Mouse (Mus musculus) neural tube, embryonic 10.5 days (tissue): ENCODE measurements at regions not wholly inside any gene's neighbourhood (a gene's known extent, or its start where the extent isn't known, plus 50 kb on each side); places are given as distances from the start of the nearest gene placed in this dataset.

ENCODE experiments used
- DNase-seq: peaks from one replicate; pipeline ENCODE4 v3.0.0-alpha.2; 2017; ENCODE audit warnings: low spot score; ENCODE audit errors: extremely low spot score

DNA sequence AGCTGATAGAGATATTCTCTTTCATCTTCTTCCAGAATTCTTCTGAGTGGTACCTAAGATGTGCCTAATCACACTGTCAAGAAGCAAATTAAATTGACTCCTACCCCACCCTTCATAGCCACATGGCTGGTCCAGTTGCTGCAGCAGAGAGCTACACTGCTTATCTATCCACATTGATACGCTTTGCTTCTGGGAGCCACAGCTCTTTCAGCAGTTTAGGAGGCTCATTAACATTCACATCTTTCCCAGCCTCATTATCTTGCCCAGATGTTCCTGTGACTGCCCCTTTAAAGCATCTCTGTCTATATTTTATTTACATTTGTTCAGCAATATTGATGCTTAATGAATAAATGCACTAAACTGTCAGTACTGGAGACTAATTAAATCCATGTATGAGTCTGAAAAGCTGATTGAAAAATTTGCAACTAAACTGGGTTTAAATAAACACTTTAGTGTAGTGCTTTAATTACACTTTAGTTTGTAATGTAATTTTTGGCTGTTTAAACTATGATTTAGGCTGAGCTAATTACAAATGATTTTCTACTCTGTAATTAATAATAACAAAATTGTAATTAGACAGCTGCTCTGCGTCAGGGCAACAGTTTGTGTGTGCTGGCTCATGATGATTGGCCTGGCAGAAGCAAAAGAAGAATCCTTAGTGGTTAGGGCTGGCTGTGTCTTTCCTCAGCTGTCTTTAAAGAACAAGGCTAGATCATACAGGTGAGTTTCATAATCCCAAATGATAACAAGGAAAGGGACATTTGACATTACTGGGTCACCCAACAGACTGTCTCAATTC lies 632.5 kb upstream of the Tle4 start:
- no peak for DNase-seq

DNA sequence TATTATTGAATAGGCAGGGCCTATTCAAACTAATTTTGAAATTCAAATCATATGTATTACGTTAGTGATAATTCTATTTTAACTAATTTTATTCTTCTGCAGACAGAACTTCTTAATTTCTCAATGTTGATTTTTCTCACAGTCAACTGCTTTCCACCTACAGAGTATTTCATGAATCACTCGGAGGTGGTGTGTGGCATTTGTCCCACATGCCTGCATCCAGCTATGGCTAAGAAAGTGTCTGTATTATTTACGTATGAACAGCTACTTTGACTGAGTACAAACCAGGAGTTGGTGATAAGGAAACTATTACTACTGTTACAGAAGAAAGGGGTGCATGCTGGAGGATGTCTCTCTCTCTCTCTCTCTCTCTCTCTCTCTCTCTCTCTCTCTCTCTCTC lies 619.5 kb upstream of the Tle4 start:
- no peak for DNase-seq

DNA sequence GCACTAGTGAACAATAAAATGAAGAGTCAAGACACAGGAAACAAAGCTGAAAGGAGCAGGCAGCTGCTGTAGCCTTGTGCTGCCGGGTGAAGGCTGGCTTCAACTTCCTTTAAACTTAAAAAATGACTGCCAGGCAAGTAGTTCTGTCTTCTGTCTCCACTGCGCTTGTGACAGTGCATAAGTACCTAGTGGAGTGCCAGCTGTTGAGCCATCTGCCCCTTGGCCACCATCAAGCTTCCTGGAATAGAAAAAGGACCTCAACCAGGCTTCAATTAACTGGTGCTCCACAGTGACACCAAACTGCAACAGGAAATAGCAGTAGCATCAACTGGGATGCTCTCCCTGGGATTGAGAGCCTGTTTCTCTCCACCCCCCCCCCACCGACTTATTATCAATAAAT lies 616.8 kb upstream of the Tle4 start:
- DNase-seq = no peak

DNA sequence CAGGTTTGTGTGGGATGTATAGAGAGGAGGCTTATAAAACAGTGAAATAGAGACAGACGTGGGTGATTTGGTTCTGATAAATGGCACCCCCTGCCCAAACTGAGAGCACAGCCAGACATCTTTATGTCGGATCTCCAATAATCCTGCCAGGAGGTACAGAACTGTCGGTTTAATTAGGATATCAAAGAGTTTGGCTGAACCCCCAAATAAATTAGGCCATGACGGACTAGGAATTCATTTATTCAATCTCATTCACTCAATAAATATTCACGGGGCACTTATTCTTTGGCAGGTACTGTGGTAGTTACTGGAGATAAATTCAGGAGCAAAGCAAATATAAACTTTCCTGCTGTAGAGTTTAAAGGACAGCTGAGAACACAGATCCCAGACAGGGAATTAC lies 615.0 kb upstream of the Tle4 start:
- DNase-seq = no peak

DNA sequence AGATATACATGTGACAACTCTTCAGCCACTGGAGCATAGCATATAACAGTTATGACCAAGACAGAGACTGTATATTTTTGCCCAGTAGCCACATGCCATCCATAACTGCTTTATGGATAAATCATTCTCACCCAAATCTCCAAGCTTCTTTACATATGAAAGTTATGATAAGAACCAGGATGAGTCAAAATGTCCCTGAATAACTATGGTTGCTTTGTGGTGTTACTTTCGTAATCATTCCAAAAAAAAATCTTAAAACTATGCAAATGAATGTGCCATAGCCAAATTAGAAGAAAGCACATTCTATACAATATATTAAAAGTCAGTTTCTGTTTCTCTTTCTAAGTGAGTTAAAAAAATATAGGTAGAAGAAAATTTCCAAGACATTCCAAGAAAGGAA lies 605.2 kb upstream of the Tle4 start:
- no peak for DNase-seq

DNA sequence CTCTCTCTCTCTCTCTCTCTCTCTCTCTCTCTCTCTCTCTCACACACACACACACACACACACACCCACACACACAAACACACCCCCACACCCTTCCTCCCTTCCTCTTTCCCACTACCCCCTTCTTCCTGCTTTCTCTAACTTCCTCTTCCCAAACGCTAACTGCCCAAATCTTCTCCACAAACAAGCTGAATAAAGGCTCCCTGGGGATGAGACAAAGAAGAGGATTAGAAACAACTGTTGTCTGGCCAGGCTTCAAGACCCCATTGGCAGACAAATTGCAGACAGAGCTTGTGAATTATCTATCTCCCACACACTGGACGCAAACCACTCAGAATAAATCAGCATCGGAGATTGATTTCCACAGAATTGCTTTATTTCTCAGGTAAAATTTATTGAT lies 603.4 kb upstream of the Tle4 start:
- DNase-seq = no peak

DNA sequence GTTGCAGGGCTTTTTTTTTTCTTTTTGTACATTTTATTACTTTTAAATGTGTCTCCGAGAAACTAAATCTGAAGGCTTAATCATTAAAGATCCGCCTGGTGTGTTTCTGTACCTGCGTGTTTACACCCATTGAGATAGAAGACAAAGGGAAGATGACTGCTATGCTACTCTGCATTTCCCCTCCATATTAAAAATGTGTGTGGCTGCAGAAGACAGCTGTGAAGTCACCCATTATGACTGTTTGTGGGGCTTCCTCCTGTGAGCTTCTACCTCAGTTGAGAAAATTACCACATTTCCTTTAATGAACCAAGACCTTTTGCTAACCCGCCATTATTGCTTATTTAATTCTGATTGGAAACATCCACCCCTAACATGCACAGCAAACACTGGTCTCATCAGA lies 602.9 kb upstream of the Tle4 start:
- no peak for DNase-seq

DNA sequence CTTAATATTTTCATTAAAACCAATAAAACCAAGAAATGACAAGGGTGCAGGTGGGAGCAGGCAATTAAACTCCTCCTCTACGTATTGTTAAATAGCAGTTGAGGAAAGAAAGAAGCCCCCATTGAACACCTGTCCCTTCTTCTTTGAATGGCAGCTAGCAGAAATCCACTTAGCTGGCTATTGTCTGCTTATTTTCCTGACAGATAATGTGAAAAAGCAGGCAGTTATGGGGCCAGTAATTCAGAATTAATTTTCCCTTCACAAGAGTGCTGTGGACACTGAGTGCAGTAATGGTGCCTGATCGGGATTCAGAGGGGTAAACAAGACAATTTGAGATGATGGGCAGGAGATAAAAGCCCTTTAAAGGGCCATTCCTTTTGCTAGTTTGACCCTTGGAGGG lies 602.5 kb upstream of the Tle4 start:
- DNase-seq = no peak

DNA sequence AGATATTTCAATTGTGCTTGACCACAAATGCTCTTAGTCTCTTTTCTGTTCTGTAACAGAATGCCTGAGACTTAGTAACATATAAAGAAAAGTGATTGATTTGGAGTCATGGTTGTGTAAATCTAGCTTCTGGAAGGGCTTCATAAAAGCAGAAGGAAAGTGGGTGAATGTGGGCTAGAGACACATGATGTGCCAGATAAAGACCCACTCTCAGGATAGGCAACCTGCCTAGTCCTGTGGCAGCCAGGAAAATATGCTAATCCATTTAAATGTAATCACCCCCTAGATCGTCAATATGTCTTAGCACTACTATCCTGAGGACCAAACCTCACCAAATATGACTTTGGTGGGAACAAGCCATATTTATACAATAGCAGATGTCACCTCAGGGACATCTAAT lies 601.8 kb upstream of the Tle4 start:
- no peak for DNase-seq

DNA sequence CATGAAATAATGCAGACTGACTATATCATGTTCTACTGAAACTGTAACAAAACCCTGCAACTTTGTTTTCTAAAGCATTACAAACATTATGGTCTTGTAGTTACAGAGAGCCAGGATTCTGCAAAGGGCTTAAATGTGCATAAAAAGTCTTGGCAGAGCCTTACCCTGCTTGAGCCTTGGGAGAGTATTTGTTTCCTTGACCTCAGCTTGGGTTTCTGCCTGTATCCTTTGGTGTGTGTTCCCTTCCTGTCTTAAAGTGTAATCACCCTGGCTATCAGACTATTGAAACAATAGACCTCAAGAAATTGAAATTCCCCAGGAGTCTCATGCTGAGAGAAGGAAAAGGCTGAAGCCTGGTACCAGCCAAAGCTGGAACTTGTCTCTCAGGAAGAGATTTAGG lies 577.4 kb upstream of the Tle4 start:
- DNase-seq = no peak

DNA sequence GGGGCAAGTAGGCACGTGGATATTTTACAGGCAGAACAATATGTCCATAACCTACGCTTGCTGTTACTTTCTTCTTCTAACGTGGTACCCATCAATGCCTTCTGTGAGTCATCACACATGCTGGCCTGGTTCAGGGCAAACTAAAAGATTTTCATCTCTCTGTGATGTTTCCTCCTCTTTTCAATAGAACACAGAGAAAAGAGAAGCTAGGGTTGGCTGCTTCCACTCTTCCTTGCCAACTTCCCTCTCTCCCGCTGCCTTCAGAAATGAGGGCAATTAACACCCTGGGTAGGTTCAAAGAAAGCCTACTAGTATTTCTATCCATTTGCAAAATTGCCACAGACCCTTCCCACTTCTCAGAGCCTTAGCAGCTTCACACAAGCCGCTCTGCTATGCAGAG lies 575.5 kb upstream of the Tle4 start:
- no peak for DNase-seq

DNA sequence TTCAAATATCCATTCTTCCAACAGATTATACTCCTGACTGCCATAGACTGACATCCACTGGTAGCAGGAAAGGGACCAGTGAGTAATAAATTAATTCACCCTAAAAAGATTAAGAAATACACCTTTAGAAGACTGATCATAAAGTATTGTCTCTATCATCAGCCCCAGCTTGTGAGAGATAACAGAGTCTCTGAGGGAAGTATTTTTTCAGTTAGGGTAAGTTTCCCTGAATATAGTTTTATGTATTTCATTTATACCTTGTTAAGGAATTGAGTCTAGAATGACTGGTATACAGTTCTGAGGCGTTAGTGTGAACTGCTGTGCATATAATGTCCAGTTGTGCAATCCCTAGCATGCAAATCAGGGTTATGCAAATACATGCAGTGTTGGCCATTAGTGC lies 569.3 kb upstream of the Tle4 start:
- no peak for DNase-seq

DNA sequence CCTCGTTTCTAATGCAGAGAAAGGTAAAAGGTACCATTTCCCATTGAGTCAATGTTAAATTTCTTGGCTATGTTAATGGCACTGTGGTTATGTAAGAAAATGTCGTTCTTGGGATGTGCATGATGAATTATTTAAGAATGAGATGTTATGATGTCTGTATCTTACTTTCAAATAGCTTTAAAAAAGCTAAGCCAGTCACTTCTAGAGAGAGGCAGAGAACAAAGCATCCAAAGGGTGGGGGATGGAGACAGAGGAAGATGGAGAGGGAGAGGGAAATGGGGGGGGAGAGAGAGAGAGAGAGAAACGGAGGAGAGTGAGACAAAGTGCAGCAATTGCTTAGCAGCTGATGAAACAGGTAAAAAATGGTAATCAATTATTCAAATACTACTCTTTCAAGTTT lies 562.8 kb upstream of the Tle4 start:
- DNase-seq = no peak

DNA sequence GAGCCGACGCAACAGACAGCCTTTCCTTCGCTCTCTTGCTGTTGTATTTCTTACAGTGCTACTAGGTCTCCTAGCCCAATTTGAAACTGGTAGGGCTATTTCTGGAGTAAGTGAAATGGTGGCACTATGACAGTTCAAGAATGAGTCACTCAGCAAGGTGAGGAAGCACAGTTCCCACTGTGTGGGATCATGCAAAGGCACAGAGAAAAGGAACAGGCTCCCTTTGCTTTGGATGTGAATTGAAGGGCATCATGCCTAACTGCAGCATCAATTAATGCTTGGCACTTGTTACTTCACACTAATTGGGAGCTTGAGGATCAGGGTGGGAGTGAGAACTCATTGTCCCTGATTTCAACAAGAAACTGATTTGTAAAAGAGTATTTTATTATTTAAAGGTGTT lies 560.8 kb upstream of the Tle4 start:
- no peak for DNase-seq

DNA sequence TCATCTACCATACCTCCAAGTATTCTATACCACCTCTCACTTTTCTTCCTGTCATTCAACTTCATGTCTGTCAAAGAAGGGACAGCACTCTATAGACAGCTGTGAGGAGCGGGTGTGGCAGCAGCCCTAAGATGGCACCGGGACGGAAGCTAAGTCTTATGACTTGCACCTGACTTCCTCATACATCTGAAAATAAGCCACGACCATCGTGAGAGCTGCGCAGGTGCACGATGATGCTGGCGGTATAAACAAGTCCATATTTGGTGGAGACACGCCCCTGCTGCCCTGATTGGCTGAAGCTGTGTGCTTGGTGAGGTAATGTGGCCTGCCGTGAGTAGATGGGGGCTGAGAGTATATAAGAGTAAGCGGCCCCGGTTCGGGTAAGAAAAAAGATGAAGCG lies 560.3 kb upstream of the Tle4 start:
- DNase-seq = no peak

DNA sequence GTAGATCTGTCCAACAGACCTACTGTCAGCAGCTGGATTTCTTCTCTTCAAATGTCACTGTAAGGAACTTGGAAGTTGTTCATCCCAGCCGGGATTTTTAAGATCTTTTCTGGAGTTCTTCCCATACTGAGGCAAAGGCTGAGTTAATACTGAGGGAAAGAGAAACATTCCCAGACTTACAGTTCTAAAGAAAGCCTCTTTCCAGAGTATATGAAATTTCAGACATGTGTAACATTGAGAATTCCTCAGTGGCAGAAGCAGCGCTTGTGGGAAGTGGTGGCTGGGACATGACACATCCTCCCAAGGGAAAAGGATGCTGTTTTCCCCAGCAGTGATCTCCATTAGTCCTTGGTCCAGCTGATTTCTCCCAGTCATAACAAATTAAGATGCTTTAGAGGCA lies 556.8 kb upstream of the Tle4 start:
- no peak for DNase-seq

DNA sequence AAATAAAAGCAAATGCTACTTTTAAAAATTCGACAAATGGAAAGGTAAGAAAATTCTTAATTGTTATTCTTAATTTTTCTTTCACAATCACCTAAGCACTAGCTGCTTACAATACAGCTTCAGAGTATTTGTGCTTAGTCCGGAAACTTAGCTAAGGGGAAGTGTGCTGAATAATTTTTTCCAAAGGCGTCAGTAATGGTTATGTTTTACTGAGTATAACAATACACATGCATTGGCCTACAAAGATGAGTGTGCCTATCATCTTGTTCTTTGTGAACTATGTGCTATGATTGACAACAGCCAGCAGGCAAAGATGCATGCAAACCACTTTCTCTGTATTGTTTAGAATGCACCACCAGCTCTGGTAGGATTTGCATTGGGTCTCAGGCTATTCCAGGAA lies 548.5 kb upstream of the Tle4 start:
- DNase-seq = no peak

DNA sequence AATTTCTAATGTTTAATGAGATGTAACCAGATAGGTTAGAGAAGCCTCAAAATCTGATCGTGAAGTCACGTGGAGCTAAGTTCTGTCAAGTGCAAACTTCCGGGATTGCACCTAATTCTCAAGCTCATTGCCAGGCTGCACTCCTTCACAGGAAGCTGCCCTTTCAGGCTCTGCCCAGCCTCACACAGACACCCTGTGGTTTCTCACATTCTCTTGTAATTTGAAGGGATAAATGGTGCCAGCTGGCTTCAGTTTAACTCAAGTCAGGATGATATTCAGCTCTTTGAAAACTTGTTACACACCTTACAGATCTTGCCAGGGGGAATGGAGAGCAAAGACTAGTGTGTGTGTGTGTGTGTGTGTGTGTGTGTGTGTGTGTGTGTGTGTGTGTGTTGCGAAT lies 529.3 kb upstream of the Tle4 start:
- no peak for DNase-seq

DNA sequence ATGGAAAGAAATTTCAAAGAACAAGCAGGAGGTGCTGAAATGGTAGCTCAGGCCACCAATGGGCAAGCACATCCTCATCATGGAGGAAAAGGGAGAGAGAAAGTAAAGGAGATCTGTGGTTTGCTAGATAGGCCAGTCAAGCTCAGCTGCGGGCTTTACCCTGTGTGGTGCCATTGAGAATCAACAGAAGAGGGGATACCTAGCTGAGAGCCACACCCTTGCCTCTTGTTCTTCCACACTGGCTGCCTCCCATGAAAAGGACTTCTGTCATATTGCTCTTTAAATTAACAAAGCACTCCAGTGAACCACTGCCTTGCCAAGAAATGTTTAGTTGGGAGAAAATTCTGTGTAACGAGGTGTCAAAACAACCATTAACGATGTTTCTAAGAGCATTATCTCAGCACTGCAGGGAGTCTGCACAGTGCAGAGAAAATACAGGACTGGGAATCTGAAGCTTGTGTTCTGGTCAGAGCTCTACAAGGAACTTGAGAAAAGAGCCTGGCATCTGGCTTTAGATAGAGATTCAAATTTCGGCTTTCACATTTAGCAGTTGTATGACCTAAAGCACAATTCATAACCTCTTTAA lies 510.7 kb upstream of the Tle4 start:
- DNase-seq = no peak

DNA sequence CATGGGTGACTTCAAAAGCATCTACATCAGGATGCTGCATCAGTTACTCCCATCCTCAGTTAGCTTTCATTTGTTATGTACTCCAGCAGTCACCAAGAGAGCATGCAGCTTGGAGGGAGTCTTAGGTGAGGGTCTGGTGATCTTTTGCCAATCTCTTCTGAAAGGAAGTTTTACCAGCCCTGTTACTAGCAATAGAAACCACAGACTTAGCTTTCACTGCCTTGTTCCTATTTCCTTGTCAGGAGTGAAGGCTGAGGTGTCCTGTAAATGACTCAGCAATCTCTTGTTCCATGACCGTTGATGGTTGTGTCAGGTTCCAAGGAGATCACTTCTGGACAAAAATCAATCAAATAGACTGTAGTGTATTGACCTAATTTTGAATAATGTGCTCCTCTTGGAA lies 497.2 kb upstream of the Tle4 start:
- no peak for DNase-seq

DNA sequence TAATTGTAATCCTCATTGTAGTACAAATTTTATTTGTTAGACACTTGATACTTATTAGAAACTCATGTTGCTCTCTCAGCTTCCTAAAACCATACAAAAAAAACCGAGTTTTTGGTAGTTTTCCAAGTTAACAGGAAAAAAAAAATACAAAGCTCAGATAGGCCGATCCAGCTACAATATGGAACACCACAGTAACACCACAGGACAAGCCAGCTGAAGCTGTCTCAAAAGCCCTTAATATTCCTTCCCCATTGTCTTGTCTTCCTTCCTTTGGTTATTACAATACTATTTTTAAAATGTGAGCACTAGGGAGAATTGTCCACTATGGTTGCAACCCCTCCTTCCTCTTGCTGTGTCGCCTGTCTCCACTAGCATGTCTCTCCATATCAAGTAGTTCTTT lies 495.7 kb upstream of the Tle4 start:
- DNase-seq = no peak

DNA sequence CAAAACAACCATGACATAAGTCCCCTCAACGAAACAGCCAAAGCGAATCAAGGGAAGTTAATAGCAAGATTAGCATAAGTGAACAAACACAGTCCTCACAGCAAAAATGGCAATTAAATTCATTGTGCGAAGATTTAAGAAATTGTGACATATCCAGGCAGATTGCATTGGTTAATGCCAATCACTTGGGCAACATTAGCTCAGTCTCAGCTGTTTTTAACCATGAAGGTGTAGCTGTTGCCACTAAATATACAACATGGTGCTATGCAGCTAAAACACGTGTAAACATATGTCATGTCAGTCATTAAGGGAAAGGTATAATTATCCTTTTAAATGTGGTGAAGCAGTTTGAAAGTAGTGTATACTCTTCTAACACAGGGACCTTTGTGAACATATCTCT lies 482.8 kb upstream of the Tle4 start:
- no peak for DNase-seq

DNA sequence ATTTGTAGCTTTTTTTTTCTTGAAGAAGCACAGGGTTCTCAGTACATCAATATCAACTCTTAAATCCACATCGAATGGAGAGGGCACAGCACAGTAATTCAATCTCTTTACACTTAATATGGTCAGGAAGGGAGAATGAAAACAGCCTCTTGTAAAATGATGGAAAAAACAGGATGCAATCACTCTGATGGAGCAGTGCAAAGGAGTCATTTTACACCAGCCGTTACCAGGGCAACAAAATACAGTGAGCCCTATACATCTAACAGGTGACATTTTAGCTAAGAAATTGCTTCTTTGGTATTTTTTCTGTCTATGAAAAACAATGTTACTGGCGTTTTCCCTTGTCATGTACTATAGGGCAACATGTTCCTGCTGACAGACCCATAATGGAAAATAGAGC lies 459.9 kb upstream of the Tle4 start:
- no peak for DNase-seq
